Mouse (Mus musculus) layer of hippocampus, adult 9-11 months (tissue): Measurements from ENCODE around the gene Cnih1.
"Not testable (repeated sequence)": the region's sequence is repeated elsewhere in the genome, so short reads cannot be mapped to it uniquely, and the experiment has no call there.

ENCODE experiments used
- DNase-seq: peaks from one replicate; pipeline ENCODE4 v3.0.0; 2022

Cnih1 gene

GRCm38 (mm10) chr14:46787454-46787786 is 791 bp downstream of the Cnih1 start:
- no peak for DNase-seq

- DNase-seq, result no peak
Measured at GRCm38 (mm10) chr14:46785247-46785646, 3.0 kb downstream of the Cnih1 start.

GRCm38 (mm10) chr14:46783327-46783926 is 4.8 kb downstream of the Cnih1 start:
- no peak for DNase-seq

GRCm38 (mm10) chr14:46782187-46782828 is 5.9 kb downstream of the Cnih1 start:
- no peak for DNase-seq

GRCm38 (mm10) chr14:46781086-46781485 is 7.1 kb downstream of the Cnih1 start:
- no peak for DNase-seq

GRCm38 (mm10) chr14:46779217-46779616 is 9.0 kb downstream of the Cnih1 start:
- DNase-seq, result no peak

- DNase-seq, result no peak
Measured at GRCm38 (mm10) chr14:46778756-46779155, 9.5 kb downstream of the Cnih1 start.

- DNase-seq, result no peak
Measured at GRCm38 (mm10) chr14:46770036-46770435, 18.2 kb downstream of the Cnih1 start.

GRCm38 (mm10) chr14:46767116-46767515 is 21.1 kb downstream of the Cnih1 start:
- DNase-seq, result peak; percentile 66

GRCm38 (mm10) chr14:46761186-46761585 is 27.0 kb downstream of the Cnih1 start:
- DNase-seq, result no peak

GRCm38 (mm10) chr14:46760355-46761029 is 27.7 kb downstream of the Cnih1 start, which contains the start of gene Cdkn3:
Cdkn3 (plus strand) TSS chr14:46760541.
- peak; percentile 93 for DNase-seq

GRCm38 (mm10) chr14:46759970-46760354 is 28.2 kb downstream of the Cnih1 start:
- no peak for DNase-seq

- DNase-seq, result no peak
Measured at GRCm38 (mm10) chr14:46757736-46758135, 30.5 kb downstream of the Cnih1 start.

GRCm38 (mm10) chr14:46755851-46756250 is 32.4 kb downstream of the Cnih1 start:
- no peak for DNase-seq

- not testable (repeated sequence) for DNase-seq
Measured at GRCm38 (mm10) chr14:46754371-46754770, 33.8 kb downstream of the Cnih1 start.

- DNase-seq, result no peak
Measured at GRCm38 (mm10) chr14:46745413-46745812, 42.8 kb downstream of the Cnih1 start.

- DNase-seq, result no peak
Measured at GRCm38 (mm10) chr14:46742674-46743073, 45.5 kb downstream of the Cnih1 start.

- not testable (repeated sequence) for DNase-seq
Measured at GRCm38 (mm10) chr14:46737346-46737745, 50.9 kb downstream of the Cnih1 start.

GRCm38 (mm10) chr14:46736366-46736765 is 51.8 kb downstream of the Cnih1 start:
- DNase-seq, result no peak

GRCm38 (mm10) chr14:46734761-46735455 is 53.3 kb downstream of the Cnih1 start:
- peak; percentile 10 for DNase-seq

GRCm38 (mm10) chr14:46734262-46734661 is 53.9 kb downstream of the Cnih1 start:
- DNase-seq, result no peak

- DNase-seq, result no peak
Measured at GRCm38 (mm10) chr14:46725743-46726142, 62.5 kb downstream of the Cnih1 start.
